Mouse (Mus musculus): Measurements from ENCODE around the gene Setd5.

Gene Setd5

GRCm38 (mm10) chr6:113193765-113194460 lies 116.7 kb downstream of the Setd5 start:
- peak; percentile 24 for DNase-seq (ENCODE audit: low read depth)

- DNase-seq (ENCODE audit: low read depth), result no peak
Measured at GRCm38 (mm10) chr6:113194517-113194840, 117.3 kb downstream of the Setd5 start.

GRCm38 (mm10) chr6:113194841-113195595 lies 117.9 kb downstream of the Setd5 start, which contains the start of gene Lhfpl4:
Gene Lhfpl4, minus strand, starts transcription at chr6:113195384.
- DNase-seq (ENCODE audit: low read depth), result no peak

GRCm38 (mm10) chr6:113195596-113195992 lies 118.4 kb downstream of the Setd5 start:
- DNase-seq (ENCODE audit: low read depth), result no peak

All from c-Kit-positive CD71-positive TER-119-negative erythroid progenitor cells, embryonic 14.5 days (primary cell).